Mouse (Mus musculus) intestine, embryonic 16.5 days (tissue): ENCODE measurements around the gene Plcxd2. TPM values are rescaled to one million over a fixed set of nuclear protein-coding genes. Genes with fewer than 3 reads are reported as not detected.

Experiments
- ATAC-seq: fragments of 200-750 bp; cut with Nextera tagmentation; 2 replicates; pipeline ENCODE4 v1.8.0; 2017; ENCODE audit warnings: moderate TSS enrichment, moderate library complexity
- H3K27ac ChIP-seq: fragments of 300-500 bp; sonication (generic); 2 replicates; pipeline ENCODE4 v1.5.1; 2014; ENCODE audit warnings: mild to moderate bottlenecking, low read length
- H3K27me3 ChIP-seq: fragments of 300-500 bp; sonication (generic); replicated peaks from 2 replicates; pipeline ENCODE4 v1.6.1; 2014; ENCODE audit warnings: low read length, control low read depth, mixed read lengths; ENCODE audit not compliant: control insufficient read depth, insufficient read depth
- H3K36me3 ChIP-seq: fragments of 300-500 bp; sonication (generic); 2 replicates; pipeline ENCODE4 v1.6.1; 2014; ENCODE audit warnings: low read length, control low read depth; ENCODE audit not compliant: control insufficient read depth, insufficient read depth
- H3K4me1 ChIP-seq: fragments of 300-500 bp; sonication (generic); 2 replicates; pipeline ENCODE4 v1.6.1; 2014; ENCODE audit warnings: low read length, control low read depth, mixed read lengths; ENCODE audit not compliant: control insufficient read depth, insufficient read depth
- H3K4me2 ChIP-seq: fragments of 300-500 bp; sonication (generic); 2 replicates; pipeline ENCODE4 v1.6.1; 2014; ENCODE audit warnings: low read depth, low read length, control low read depth
- H3K4me3 ChIP-seq: fragments of 300-500 bp; sonication (generic); 2 replicates; pipeline ENCODE4 v1.5.1; 2014; ENCODE audit warnings: mild to moderate bottlenecking, low read length
- H3K9ac ChIP-seq: fragments of 300-500 bp; sonication (generic); 2 replicates; pipeline ENCODE4 v1.6.1; 2014; ENCODE audit warnings: low read depth, low read length
- H3K9me3 ChIP-seq: fragments of 300-500 bp; sonication (generic); 2 replicates; pipeline ENCODE4 v1.6.1; 2016; ENCODE audit warnings: low read length, control low read depth; ENCODE audit not compliant: control insufficient read depth
- WGBS: fragments of 180-500 bp; shearing (Covaris S2); extraction: QIAGEN DNeasy Blood & Tissue Kit; methylation state at CpG from one replicate; pipeline ENCODE4 v1.1.7; 2014; 5-methylcytosine and 5-hydroxymethylcytosine counted together
- polyA plus RNA-seq: library from polyadenylated mRNA; unstranded; fragments of >200 nt; fragmentation: Nextera tagmentation; extraction: Ambion mirVana; gene quantifications from 2 replicates; pipeline ENCODE4 v1.2.1, GENCODE M21; 2015

The Plcxd2 gene
- polyA plus RNA-seq, 1 experiment from 2014 or later: 2.1 TPM

GRCm38 (mm10) chr16:46019359-46019758, 9.3 kb upstream of the Plcxd2 start:
- peak; percentile 42; the same call in 1 of the 2 replicates for ATAC-seq
- H3K4me1 ChIP-seq: no peaks in the 10 kb centered on the region
- 61% methylated on average over 1 of the region's 1 CpGs for WGBS
- no peak overlapping the region for H3K4me2 ChIP-seq
- H3K9ac ChIP-seq: no peak overlapping the region
- no peaks in the 10 kb centered on the region for H3K9me3 ChIP-seq
- no peaks in the 10 kb centered on the region for H3K36me3 ChIP-seq
- H3K27me3 ChIP-seq: no peaks in the 10 kb centered on the region
- H3K4me3 ChIP-seq: no peak overlapping the region
- H3K27ac ChIP-seq: no peak overlapping the region

DNA sequence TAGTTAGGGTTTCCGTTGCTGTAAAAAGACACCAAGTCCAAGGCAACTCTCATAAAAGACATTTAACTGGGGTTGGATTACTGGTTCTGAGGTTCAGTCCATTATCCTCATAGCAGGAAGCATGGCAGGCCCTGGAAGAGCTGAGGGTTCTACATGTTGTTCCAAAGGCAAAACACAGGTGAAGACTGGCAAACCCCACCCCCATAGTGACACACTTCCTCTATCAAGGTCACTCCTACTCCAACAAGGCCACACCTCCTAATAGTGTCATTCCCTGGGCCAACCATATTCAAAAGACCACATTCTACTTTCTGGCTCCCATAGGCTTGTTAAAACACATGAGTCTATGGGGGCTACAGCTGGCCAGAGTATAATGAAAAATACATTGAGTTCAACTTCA, 1.7 kb upstream of the Plcxd2 start:
- no peak for ATAC-seq
- H3K9me3 ChIP-seq: no peaks in the 10 kb centered on the region
- no peaks in the 10 kb centered on the region for H3K27me3 ChIP-seq
- H3K36me3 ChIP-seq: no peaks in the 10 kb centered on the region
- no peak overlapping the region for H3K4me2 ChIP-seq
- peaks cover 5% of the 10 kb centered on the region; the same call in 1 of the 2 replicates for H3K4me1 ChIP-seq
- WGBS: 58% methylated on average over 1 of the region's 1 CpGs
- no peak overlapping the region for H3K4me3 ChIP-seq
- no peak overlapping the region for H3K27ac ChIP-seq
- no peak overlapping the region for H3K9ac ChIP-seq

GRCm38 (mm10) chr16:46010906-46011220, 845 bp upstream of the Plcxd2 start:
- H3K36me3 ChIP-seq: no peaks in the 10 kb centered on the region
- peaks cover 5% of the 10 kb centered on the region; the same call in 1 of the 2 replicates for H3K4me1 ChIP-seq
- no peaks in the 10 kb centered on the region for H3K9me3 ChIP-seq
- peak overlapping the region; percentile 74 for H3K4me2 ChIP-seq
- H3K4me3 ChIP-seq: peak overlapping the region; percentile 66
- WGBS: 6% methylated on average over 5 of the region's 5 CpGs
- H3K9ac ChIP-seq: peak overlapping the region; percentile 68
- peak overlapping the region; percentile 92 for H3K27ac ChIP-seq
- H3K27me3 ChIP-seq: no peaks in the 10 kb centered on the region
- peak; percentile 69 for ATAC-seq

DNA sequence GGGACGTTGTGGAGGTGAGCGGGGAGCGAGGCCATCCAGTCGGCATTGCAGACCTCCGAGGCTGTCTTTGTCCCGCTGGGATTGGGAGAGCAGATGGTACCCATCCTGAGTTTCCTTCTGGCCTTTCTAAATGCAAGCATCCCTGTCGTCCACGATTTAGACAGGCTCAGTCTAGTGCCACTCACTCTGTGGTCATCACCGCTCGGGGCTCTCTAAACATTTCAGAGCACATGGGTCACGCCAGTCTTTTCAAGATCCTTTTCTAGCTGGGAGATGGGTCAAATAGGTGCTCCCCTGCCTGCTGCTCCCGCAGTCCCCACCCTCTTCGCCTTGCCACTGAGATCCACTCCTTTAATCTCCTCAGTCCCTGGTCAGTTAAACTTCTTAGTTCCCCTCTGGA, 301 bp downstream of the Plcxd2 start:
- H3K27ac ChIP-seq: peak overlapping the region; percentile 23; the same call in 1 of the 2 replicates
- H3K9me3 ChIP-seq: no peaks in the 10 kb centered on the region
- H3K9ac ChIP-seq: peak overlapping the region; percentile 74
- H3K36me3 ChIP-seq: no peaks in the 10 kb centered on the region
- under 1% methylated on average over 13 of the region's 13 CpGs for WGBS
- peaks cover 5% of the 10 kb centered on the region; the same call in 1 of the 2 replicates for H3K4me1 ChIP-seq
- no peaks in the 10 kb centered on the region for H3K27me3 ChIP-seq
- no peak for ATAC-seq
- H3K4me3 ChIP-seq: peak overlapping the region; percentile 66
- peak overlapping the region; percentile 74 for H3K4me2 ChIP-seq

DNA sequence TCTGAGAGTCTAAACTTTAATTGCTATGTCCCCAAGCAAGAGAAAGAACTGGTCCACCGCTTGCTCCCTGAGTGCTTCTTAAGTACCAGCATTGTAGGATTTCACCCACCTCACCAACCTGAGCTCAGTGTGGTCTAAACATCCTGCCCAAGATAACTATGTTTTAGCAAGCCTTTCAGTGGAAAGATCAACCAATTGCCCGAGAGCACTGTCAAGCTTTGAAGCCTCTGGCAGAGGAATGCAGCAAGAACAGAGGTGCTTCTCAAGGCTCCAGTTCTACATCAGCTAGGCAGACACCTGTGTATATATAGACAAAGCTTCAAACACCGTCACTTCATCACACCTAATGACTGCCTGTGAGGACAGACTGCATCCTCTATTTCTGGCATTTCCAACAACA, 1.3 kb downstream of the Plcxd2 start:
- Histone ChIP-seq H3K4me2 (peak overlapping the region; percentile 74), H3K9me3 (no peaks in the 10 kb centered on the region), H3K27me3 (no peaks in the 10 kb centered on the region), H3K27ac (no peak overlapping the region), H3K36me3 (no peaks in the 10 kb centered on the region), H3K4me3 (no peak overlapping the region), H3K9ac (no peak overlapping the region), H3K4me1 (peaks cover 5% of the 10 kb centered on the region; the same call in 1 of the 2 replicates)
- ATAC-seq: no peak
- 64% methylated on average over 3 of the region's 3 CpGs for WGBS

GRCm38 (mm10) chr16:46008036-46008605, 1.9 kb downstream of the Plcxd2 start:
- 72% methylated on average over 5 of the region's 5 CpGs for WGBS
- no peaks in the 10 kb centered on the region for H3K36me3 ChIP-seq
- ATAC-seq: no peak
- H3K4me3 ChIP-seq: no peak overlapping the region
- no peaks in the 10 kb centered on the region for H3K27me3 ChIP-seq
- no peak overlapping the region for H3K27ac ChIP-seq
- H3K9ac ChIP-seq: no peak overlapping the region
- H3K9me3 ChIP-seq: no peaks in the 10 kb centered on the region
- peak overlapping the region; percentile 6 for H3K4me2 ChIP-seq
- H3K4me1 ChIP-seq: peaks cover 5% of the 10 kb centered on the region; the same call in 1 of the 2 replicates

- H3K9me3 ChIP-seq: no peaks in the 10 kb centered on the region
- peaks cover 5% of the 10 kb centered on the region; the same call in 1 of the 2 replicates for H3K4me1 ChIP-seq
- no peaks in the 10 kb centered on the region for H3K27me3 ChIP-seq
- no peak overlapping the region for H3K4me2 ChIP-seq
- no peak overlapping the region for H3K9ac ChIP-seq
- H3K36me3 ChIP-seq: no peaks in the 10 kb centered on the region
- 76% methylated on average over 10 of the region's 10 CpGs for WGBS
- no peak overlapping the region for H3K27ac ChIP-seq
- no peak overlapping the region for H3K4me3 ChIP-seq
- ATAC-seq: no peak
Measured at GRCm38 (mm10) chr16:46006261-46006660, 3.8 kb downstream of the Plcxd2 start.

GRCm38 (mm10) chr16:46001550-46002166, 8.4 kb downstream of the Plcxd2 start:
- no peak for ATAC-seq
- Histone ChIP-seq H3K9me3 (no peaks in the 10 kb centered on the region), H3K4me3 (no peak overlapping the region), H3K36me3 (no peaks in the 10 kb centered on the region), H3K4me1 (no peaks in the 10 kb centered on the region), H3K9ac (no peak overlapping the region), H3K4me2 (no peak overlapping the region), H3K27ac (no peak overlapping the region), H3K27me3 (no peaks in the 10 kb centered on the region)
- 84% methylated on average over 10 of the region's 10 CpGs for WGBS

DNA sequence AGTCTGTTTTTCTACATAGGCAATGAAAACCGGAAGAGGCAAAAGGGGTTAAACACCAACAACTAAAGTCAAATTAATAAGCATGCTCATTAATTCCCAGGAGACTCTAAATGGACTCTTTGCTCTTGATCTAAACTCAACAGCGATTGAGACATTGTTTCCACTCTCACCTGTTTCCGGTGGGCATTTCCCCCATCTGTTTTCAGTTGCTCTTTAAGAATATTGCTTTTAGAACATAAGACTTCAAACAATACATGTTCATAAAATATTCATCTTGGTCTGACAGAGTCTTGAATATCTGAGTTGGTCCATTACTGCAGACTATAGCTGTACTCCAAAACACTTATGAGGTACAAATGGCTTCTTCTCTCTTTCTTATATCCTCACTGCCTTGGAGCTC, 9.0 kb downstream of the Plcxd2 start:
- H3K4me1 ChIP-seq: no peaks in the 10 kb centered on the region
- 86% methylated on average over 3 of the region's 3 CpGs for whole genome bisulfite sequencing
- no peak overlapping the region for H3K4me3 ChIP-seq
- H3K9me3 ChIP-seq: no peaks in the 10 kb centered on the region
- H3K27ac ChIP-seq: no peak overlapping the region
- no peak overlapping the region for H3K4me2 ChIP-seq
- no peaks in the 10 kb centered on the region for H3K27me3 ChIP-seq
- no peak overlapping the region for H3K9ac ChIP-seq
- H3K36me3 ChIP-seq: no peaks in the 10 kb centered on the region
- no peak for ATAC-seq
